Mouse (Mus musculus) layer of hippocampus, adult 2 months (tissue): ENCODE data around the gene Gm20441. TPM values are rescaled to one million over a fixed set of nuclear protein-coding genes. Genes with fewer than 3 reads are reported as not detected.
A peak's percentile ranks its signal among the peaks of the same experiment; 100 is the strongest.

ENCODE experiments used
- DNase-seq, 2 experiments: peaks; one replicate each; pipeline ENCODE4 v3.0.0; 2022; ENCODE audit warnings: low spot score in 2 of 2
- H3K27ac ChIP-seq: fragments of 200-600 bp; 2 replicates; pipeline ENCODE4 v1.8.1; 2022
- H3K4me3 ChIP-seq: fragments of 200-600 bp; 2 replicates; pipeline ENCODE4 v1.8.1; 2022; ENCODE audit warnings: mild to moderate bottlenecking
- CTCF ChIP-seq: fragments of 200-600 bp; conservative IDR thresholded peaks from 2 replicates; pipeline ENCODE4 v1.8.1; 2022; ENCODE audit warnings: antibody characterized with exemption, mild to moderate bottlenecking, moderate library complexity
- long read RNA-seq, 2 experiments: library from polyadenylated mRNA; stranded (forward); transcript quantifications; one replicate each; pipeline ENCODE4 v2.0.0; 2021; ENCODE audit warnings: borderline mapping rate in 2 of 2
- total RNA-seq, 2 experiments: library from RNA; stranded (reverse); gene quantifications; 2 replicates each; pipeline ENCODE4 v1.2.3; 2021

Gm20441 gene
- total RNA-seq, result under 1 TPM in 1 of 2 experiments, not detected in 1; 0.56 TPM
- long read RNA-seq, experiment 1, result 0 reads
- long read RNA-seq, experiment 2, result 0 reads

- DNase-seq, result no peak
- no peak for TF ChIP-seq CTCF
- H3K4me3 ChIP-seq, result peak within 1 kb of the TSS; percentile 52
- H3K27ac ChIP-seq, result no peak within 1 kb of the TSS
These were observed at the start of gene Gm20441, which contains the start of gene Gstt3 for GRCm38 (mm10) chr10:75780769-75781578. Gm20441 (minus strand) TSS chr10:75780954. Gstt3 (minus strand) TSS chr10:75781414.

GRCm38 (mm10) chr10:75830275-75830670, 49.5 kb upstream of the Gm20441 start:
- Histone ChIP-seq H3K27ac (no peak overlapping the region), H3K4me3 (no peak overlapping the region)
- no peak for DNase-seq
- TF ChIP-seq CTCF, result no peak

DNA sequence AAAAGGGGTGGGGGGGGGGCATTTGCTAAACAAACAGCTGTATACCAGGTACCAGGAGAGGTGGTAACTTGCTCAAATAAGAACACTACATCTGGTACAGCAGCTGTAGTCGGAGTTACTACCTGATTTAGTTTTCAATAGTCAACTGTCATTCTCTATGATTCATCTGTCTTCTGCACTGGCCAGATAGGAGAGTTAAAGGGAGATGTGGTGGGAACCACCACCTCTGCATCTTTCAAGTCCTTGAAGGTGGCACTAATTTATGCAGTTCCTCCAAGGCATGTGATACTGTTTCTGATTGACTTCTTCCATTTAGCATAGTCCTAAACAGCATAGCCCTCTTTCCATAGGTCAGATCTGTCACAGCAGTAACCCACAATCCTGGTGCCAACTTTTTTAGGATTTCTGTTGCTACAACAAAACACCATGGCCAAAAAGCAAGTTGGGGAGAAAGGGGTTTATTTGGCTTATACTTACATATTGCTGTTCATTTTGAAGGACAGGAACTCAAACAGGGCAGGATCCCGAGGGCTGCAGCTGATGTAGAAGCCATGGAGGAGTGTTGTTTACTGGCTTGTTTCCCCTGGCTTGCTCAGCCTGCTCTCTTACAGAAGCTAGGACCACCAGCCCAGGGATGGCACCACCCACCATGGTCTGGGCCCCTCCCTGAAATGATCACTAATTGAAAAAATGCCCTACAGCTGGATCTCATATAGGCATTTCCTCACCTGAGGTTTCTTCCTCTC, 48.9 kb upstream of the Gm20441 start:
- Histone ChIP-seq H3K4me3 (no peak overlapping the region), H3K27ac (no peak overlapping the region)
- no peak for DNase-seq
- TF ChIP-seq CTCF, result no peak

GRCm38 (mm10) chr10:75828500-75828931, 47.8 kb upstream of the Gm20441 start:
- TF ChIP-seq CTCF, result no peak
- DNase-seq, result peak; percentile 44 to 50

DNA sequence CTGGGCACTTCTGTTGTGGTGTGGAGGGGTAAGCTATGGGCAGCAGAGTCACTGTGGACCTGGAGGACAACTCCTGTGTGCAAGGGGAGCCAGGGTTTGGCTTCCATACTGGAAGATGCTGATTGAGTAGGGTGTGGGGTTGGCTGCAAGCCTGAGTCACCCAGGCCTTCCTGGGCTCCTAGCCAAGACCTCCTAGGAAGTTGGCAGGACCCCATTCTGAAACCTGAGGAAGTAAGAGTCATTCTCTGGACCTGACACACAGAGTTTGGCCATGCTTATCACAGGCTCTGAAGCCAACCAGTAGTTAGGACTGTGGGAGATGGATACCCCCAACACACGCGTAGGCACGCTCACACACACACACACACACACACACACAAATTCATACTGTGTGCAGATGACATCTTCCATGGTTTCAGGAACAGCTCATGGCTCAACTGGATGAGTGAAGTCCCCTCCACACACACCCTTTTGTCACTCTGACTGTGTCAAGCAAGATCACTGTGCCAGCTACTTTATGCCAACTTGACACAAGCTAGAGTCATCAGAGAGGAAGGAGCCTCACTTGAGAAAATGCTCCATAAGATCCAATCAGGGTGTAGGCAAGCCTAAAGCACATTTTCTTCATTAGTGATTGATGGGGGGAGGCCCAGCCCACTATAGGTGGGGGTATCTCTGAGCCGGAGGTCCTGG, 47.1 kb upstream of the Gm20441 start:
- no peak for TF ChIP-seq CTCF
- H3K27ac ChIP-seq, result peak overlapping the region; percentile 39; the same call in 1 of the 2 replicates
- no peak overlapping the region for H3K4me3 ChIP-seq
- DNase-seq, result no peak

More at GRCm38 (mm10) chr10:75828500-75828931, 47.8 kb upstream of the Gm20441 start:
- Histone ChIP-seq H3K27ac (peak overlapping the region; percentile 39; the same call in 1 of the 2 replicates), H3K4me3 (no peak overlapping the region)

GRCm38 (mm10) chr10:75824530-75824929, 43.8 kb upstream of the Gm20441 start:
- H3K4me3 ChIP-seq, result no peak overlapping the region
- no peak overlapping the region for H3K27ac ChIP-seq
- no peak for DNase-seq
- no peak for TF ChIP-seq CTCF

DNA sequence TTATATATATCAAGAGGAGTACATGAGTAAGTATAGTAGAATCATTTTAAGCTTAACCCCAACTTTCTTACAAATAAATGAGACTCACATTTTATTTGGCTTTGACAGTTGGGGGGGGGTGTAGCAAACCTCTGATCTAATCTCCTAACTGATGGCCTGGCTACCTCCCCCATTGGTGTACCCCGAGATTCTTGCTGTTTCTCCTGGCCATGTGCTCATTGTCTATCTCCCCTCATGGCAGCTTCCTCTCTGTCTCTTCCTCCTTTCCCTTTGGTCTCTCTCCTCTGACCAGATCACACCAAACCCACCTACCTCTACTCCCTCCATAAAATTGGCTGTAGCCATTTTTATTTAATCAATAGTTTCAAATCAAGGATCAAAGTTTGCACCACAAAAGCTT, 43.0 kb upstream of the Gm20441 start:
- no peak for TF ChIP-seq CTCF
- no peak for DNase-seq
- no peak overlapping the region for H3K4me3 ChIP-seq
- H3K27ac ChIP-seq, result no peak overlapping the region

DNA sequence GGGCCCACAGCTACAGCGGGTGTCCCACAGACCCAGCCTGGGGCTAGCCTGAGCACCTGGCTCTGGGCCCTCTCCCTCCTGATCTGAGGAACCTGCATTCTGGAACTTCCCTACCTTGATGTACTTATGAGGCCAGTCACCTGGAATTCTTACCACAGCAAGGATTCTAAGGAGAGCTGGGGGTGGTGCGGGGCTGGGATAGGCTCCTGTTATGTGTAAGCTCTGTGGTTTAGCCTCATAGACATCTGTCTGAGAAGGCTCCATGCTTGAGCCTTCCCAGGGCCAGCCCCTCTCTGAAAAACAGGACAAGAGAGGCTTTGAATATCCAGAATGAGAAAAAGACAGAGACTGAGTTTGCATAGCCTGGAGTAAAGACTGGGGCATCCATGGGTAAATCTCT, 41.7 kb upstream of the Gm20441 start, which contains the start of gene Gstt4:
Gstt4 (minus strand) TSS at position 101 of the 400 bp plus-strand sequence.
- Histone ChIP-seq H3K4me3 (no peak within 1 kb of the TSS), H3K27ac (no peak within 1 kb of the TSS)
- no peak for DNase-seq
- no peak for TF ChIP-seq CTCF

- no peak for TF ChIP-seq CTCF
These were observed 39.1 kb upstream of the Gm20441 start for GRCm38 (mm10) chr10:75819882-75820281.

DNA sequence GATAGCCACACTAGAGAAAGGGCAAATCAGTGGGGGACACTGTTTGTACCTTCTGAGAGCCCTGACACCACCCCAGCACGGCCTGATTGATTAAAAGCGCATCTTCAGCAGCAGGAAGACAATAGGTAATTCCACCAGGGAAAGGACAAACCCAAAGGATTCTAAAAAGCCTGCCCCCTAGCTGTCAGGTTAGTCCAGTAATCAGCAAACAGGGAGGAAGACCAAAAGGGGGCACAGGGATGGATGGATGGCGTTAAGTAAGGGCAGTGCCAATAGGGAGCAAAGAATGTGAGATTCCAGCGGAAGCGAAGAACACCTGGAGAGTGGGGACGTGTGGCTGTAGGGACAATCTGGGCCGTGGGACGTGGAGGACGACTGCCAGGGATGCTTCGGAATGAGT, 37.9 kb upstream of the Gm20441 start:
- peak; percentile 55 for TF ChIP-seq CTCF
- Histone ChIP-seq H3K4me3 (no peak overlapping the region), H3K27ac (no peak overlapping the region)
- no peak for DNase-seq

More at GRCm38 (mm10) chr10:75819882-75820281, 39.1 kb upstream of the Gm20441 start:
- Histone ChIP-seq H3K4me3 (no peak overlapping the region), H3K27ac (no peak overlapping the region)
- no peak for DNase-seq

GRCm38 (mm10) chr10:75804217-75804616, 23.5 kb upstream of the Gm20441 start:
- no peak for DNase-seq
- no peak overlapping the region for H3K27ac ChIP-seq
- no peak overlapping the region for H3K4me3 ChIP-seq
- no peak for TF ChIP-seq CTCF

- peak within 1 kb of the TSS; percentile 65 for H3K4me3 ChIP-seq
- peak in 1 of 2 experiments; percentile 15 for DNase-seq
- peak within 1 kb of the TSS; percentile 83 for H3K27ac ChIP-seq
- TF ChIP-seq CTCF, result no peak; the same call in 1 of the 2 replicates
These were observed 17.5 kb upstream of the Gm20441 start, which contains the start of gene Gstt1 for GRCm38 (mm10) chr10:75798176-75798696. Gstt1 (minus strand) TSS chr10:75798584.
